Mouse (Mus musculus) CH12.LX (cell line): Measurements from ENCODE around the gene Rpgrip1. TPM values are rescaled to one million over a fixed set of nuclear protein-coding genes. Genes with fewer than 3 reads are reported as not detected.

ENCODE experiments used
- DNase-seq: peaks from one replicate; pipeline ENCODE4 v3.0.0-alpha.2; 2013; ENCODE audit errors: extremely low read depth
- H3K27ac ChIP-seq: 2 replicates; pipeline ENCODE4 v1.5.1; 2012; ENCODE audit warnings: low read depth, mild to moderate bottlenecking, control low read depth, moderate library complexity; ENCODE audit not compliant: insufficient read depth
- H3K27me3 ChIP-seq: replicated peaks from 2 replicates; pipeline ENCODE3; 2012; ENCODE audit warnings: inconsistent platforms
- H3K36me3 ChIP-seq, 2 experiments: replicated peaks in 1 of 2; 2 replicates each; pipeline versions ENCODE3 to v1.6.1; 2012; ENCODE audit warnings: inconsistent platforms in 1 of 2, low read length in 1 of 2, mild to moderate bottlenecking in 1 of 2, mixed read lengths in 1 of 2, moderate library complexity in 1 of 2; ENCODE audit not compliant: control insufficient read depth in 1 of 2, insufficient read depth in 1 of 2
- H3K4me1 ChIP-seq, 2 experiments: 2 replicates each; pipeline ENCODE4 v1.6.1; 2012; ENCODE audit warnings: inconsistent platforms in 1 of 2, moderate library complexity in 1 of 2; ENCODE audit not compliant: insufficient read depth in 2 of 2, control insufficient read depth in 1 of 2
- H3K4me2 ChIP-seq: 2 replicates; pipeline ENCODE4 v1.6.1; 2012; ENCODE audit warnings: low read depth, mild to moderate bottlenecking, control low read depth; ENCODE audit not compliant: poor library complexity, insufficient read depth, severe bottlenecking
- H3K4me3 ChIP-seq, 3 experiments: fragments of 150-350 bp in 1 of 3; sonication (generic) in 1 of 3; replicated peaks in 1 of 3; 2 replicates each; pipeline versions ENCODE3 to v1.5.1; 2011 to 2012; ENCODE audit warnings: low read depth in 2 of 3, low read length in 2 of 3, mild to moderate bottlenecking in 2 of 3, moderate library complexity in 2 of 3, control low read depth in 1 of 3, improper control_type of control experiment in 1 of 3, inconsistent platforms in 1 of 3, mixed read lengths in 1 of 3; ENCODE audit not compliant: poor library complexity in 1 of 3
- H3K79me2 ChIP-seq: replicated peaks from 2 replicates; pipeline ENCODE4 v1.6.1; 2012; ENCODE audit warnings: mild to moderate bottlenecking, moderate library complexity; ENCODE audit not compliant: control insufficient read depth, poor library complexity, insufficient read depth, severe bottlenecking; ENCODE audit errors: extremely low read depth
- H3K9ac ChIP-seq: 2 replicates; pipeline ENCODE4 v1.6.1; 2012; ENCODE audit warnings: low read depth, mild to moderate bottlenecking, control low read depth, moderate library complexity; ENCODE audit not compliant: insufficient read depth
- H3K9me3 ChIP-seq: replicated peaks from 2 replicates; pipeline ENCODE3; 2012; ENCODE audit warnings: low read length, inconsistent platforms, mixed read lengths
- BHLHE40 ChIP-seq: IDR thresholded peaks from 2 replicates; pipeline ENCODE4 v1.6.1; 2011; ENCODE audit warnings: mild to moderate bottlenecking, low read depth, low read length, improper control_type of control experiment
- CHD1 ChIP-seq: IDR thresholded peaks from 2 replicates; pipeline ENCODE4 v1.6.1; 2012; ENCODE audit warnings: low read depth, low read length, improper control_type of control experiment, inconsistent platforms
- CHD2 ChIP-seq: IDR thresholded peaks from 2 replicates; pipeline ENCODE4 v1.6.1; 2011; ENCODE audit warnings: low read length, improper control_type of control experiment
- CTCF ChIP-seq, 2 experiments: IDR thresholded peaks in 1 of 2; conservative IDR thresholded peaks in 1 of 2; 2 replicates each; pipeline ENCODE4 v1.5.1; 2011 to 2012; ENCODE audit warnings: low read depth in 2 of 2, low read length in 2 of 2, improper control_type of control experiment in 1 of 2, inconsistent platforms in 1 of 2, mild to moderate bottlenecking in 1 of 2, moderate library complexity in 1 of 2
- E2F4 ChIP-seq: IDR thresholded peaks from 2 replicates; pipeline ENCODE4 v1.6.1; 2011; ENCODE audit warnings: low read depth, low read length, improper control_type of control experiment; ENCODE audit not compliant: insufficient replicate concordance
- ELF1 ChIP-seq: IDR thresholded peaks from 2 replicates; pipeline ENCODE4 v1.6.1; 2014; ENCODE audit warnings: low read depth, mild to moderate bottlenecking, inconsistent platforms, low read length, improper control_type of control experiment
- EP300 ChIP-seq: IDR thresholded peaks from 2 replicates; pipeline ENCODE4 v1.6.1; 2011; ENCODE audit warnings: low read length, improper control_type of control experiment
- ETS1 ChIP-seq: conservative IDR thresholded peaks from 2 replicates; pipeline ENCODE4 v1.6.1; 2012; ENCODE audit warnings: low read depth, mild to moderate bottlenecking, inconsistent platforms, low read length, improper control_type of control experiment, moderate library complexity
- GABPA ChIP-seq: IDR thresholded peaks from 2 replicates; pipeline ENCODE4 v1.6.1; 2012; ENCODE audit warnings: low read depth, low read length, improper control_type of control experiment, inconsistent platforms; ENCODE audit not compliant: insufficient replicate concordance
- HCFC1 ChIP-seq: IDR thresholded peaks from 2 replicates; pipeline ENCODE4 v1.6.1; 2012; ENCODE audit warnings: low read depth, mild to moderate bottlenecking, inconsistent platforms, low read length, improper control_type of control experiment
- IRF4 ChIP-seq: IDR thresholded peaks from 2 replicates; pipeline ENCODE4 v1.6.1; 2014; ENCODE audit warnings: low read depth, mild to moderate bottlenecking, inconsistent platforms, low read length, improper control_type of control experiment
- JUN ChIP-seq: IDR thresholded peaks from 2 replicates; pipeline ENCODE4 v1.6.1; 2011; ENCODE audit warnings: low read depth, mild to moderate bottlenecking, low read length, improper control_type of control experiment, moderate library complexity; ENCODE audit not compliant: insufficient read depth
- JUND ChIP-seq: conservative IDR thresholded peaks from 2 replicates; pipeline ENCODE4 v1.6.1; 2011; ENCODE audit warnings: low read depth, low read length, improper control_type of control experiment
- KAT2A ChIP-seq: IDR thresholded peaks from 2 replicates; pipeline ENCODE4 v1.6.1; 2012; ENCODE audit warnings: low read length, improper control_type of control experiment, inconsistent platforms; ENCODE audit not compliant: insufficient replicate concordance
- MAFK ChIP-seq: IDR thresholded peaks from 2 replicates; pipeline ENCODE4 v1.6.1; 2011; ENCODE audit warnings: low read length, improper control_type of control experiment; ENCODE audit not compliant: insufficient replicate concordance
- MAX ChIP-seq: IDR thresholded peaks from 2 replicates; pipeline ENCODE4 v1.6.1; 2011; ENCODE audit warnings: low read length, improper control_type of control experiment
- MAZ ChIP-seq: IDR thresholded peaks from 2 replicates; pipeline ENCODE4 v1.6.1; 2012; ENCODE audit warnings: low read depth, mild to moderate bottlenecking, inconsistent platforms, low read length, improper control_type of control experiment, moderate library complexity
- MEF2A ChIP-seq: IDR thresholded peaks from 2 replicates; pipeline ENCODE4 v1.6.1; 2014; ENCODE audit warnings: low read depth, mild to moderate bottlenecking, inconsistent platforms, low read length, improper control_type of control experiment, borderline replicate concordance
- MXI1 ChIP-seq: IDR thresholded peaks from 2 replicates; pipeline ENCODE4 v1.6.1; 2011; ENCODE audit warnings: mild to moderate bottlenecking, low read depth, low read length, improper control_type of control experiment
- MYC ChIP-seq: IDR thresholded peaks from 2 replicates; pipeline ENCODE4 v1.6.1; 2011; ENCODE audit warnings: low read depth, mild to moderate bottlenecking, improper control_type of control experiment, low read length
- NELFE ChIP-seq: IDR thresholded peaks from 2 replicates; pipeline ENCODE4 v1.6.1; 2011; ENCODE audit warnings: low read depth, low read length, improper control_type of control experiment
- NRF1 ChIP-seq: IDR thresholded peaks from 2 replicates; pipeline ENCODE4 v1.6.1; 2014; ENCODE audit warnings: low read depth, mild to moderate bottlenecking, inconsistent platforms, low read length, improper control_type of control experiment, moderate library complexity
- PAX5 ChIP-seq: IDR thresholded peaks from 2 replicates; pipeline ENCODE4 v1.6.1; 2012; ENCODE audit warnings: low read length, inconsistent platforms, mixed read lengths
- POLR2A ChIP-seq: IDR thresholded peaks from 2 replicates; pipeline ENCODE4 v1.6.1; 2011; ENCODE audit warnings: low read depth, mild to moderate bottlenecking, improper control_type of control experiment, low read length
- POLR2AphosphoS2 ChIP-seq: IDR thresholded peaks from 2 replicates; pipeline ENCODE4 v1.6.1; 2011; ENCODE audit warnings: low read depth, low read length, improper control_type of control experiment
- RAD21 ChIP-seq: IDR thresholded peaks from 2 replicates; pipeline ENCODE4 v1.6.1; 2011; ENCODE audit warnings: low read depth, mild to moderate bottlenecking, low read length, improper control_type of control experiment, moderate library complexity
- RCOR1 ChIP-seq: conservative IDR thresholded peaks from 2 replicates; pipeline ENCODE4 v1.6.1; 2012; ENCODE audit warnings: low read depth, mild to moderate bottlenecking, inconsistent platforms, low read length, improper control_type of control experiment
- SIN3A ChIP-seq: IDR thresholded peaks from 2 replicates; pipeline ENCODE4 v1.6.1; 2012; ENCODE audit warnings: low read length, improper control_type of control experiment, inconsistent platforms
- SMC3 ChIP-seq: IDR thresholded peaks from 2 replicates; pipeline ENCODE4 v1.6.1; 2011; ENCODE audit warnings: low read depth, low read length, improper control_type of control experiment
- TBP ChIP-seq: conservative IDR thresholded peaks from 2 replicates; pipeline ENCODE4 v1.6.1; 2011; ENCODE audit warnings: low read depth, low read length, improper control_type of control experiment
- TCF12 ChIP-seq: IDR thresholded peaks from 2 replicates; pipeline ENCODE4 v1.6.1; 2014; ENCODE audit warnings: low read depth, mild to moderate bottlenecking, inconsistent platforms, low read length, improper control_type of control experiment
- UBTF ChIP-seq: IDR thresholded peaks from 2 replicates; pipeline ENCODE4 v1.6.1; 2012; ENCODE audit warnings: low read depth, mild to moderate bottlenecking, inconsistent platforms, low read length, improper control_type of control experiment, moderate library complexity
- USF1 ChIP-seq: IDR thresholded peaks from 2 replicates; pipeline ENCODE4 v1.6.1; 2014; ENCODE audit warnings: low read depth, mild to moderate bottlenecking, inconsistent platforms, low read length, improper control_type of control experiment
- USF2 ChIP-seq: conservative IDR thresholded peaks from 2 replicates; pipeline ENCODE4 v1.6.1; 2011; ENCODE audit warnings: low read depth, low read length, improper control_type of control experiment
- ZC3H11A ChIP-seq: IDR thresholded peaks from 2 replicates; pipeline ENCODE4 v1.6.1; 2012; ENCODE audit warnings: low read depth, mild to moderate bottlenecking, inconsistent platforms, low read length, improper control_type of control experiment
- ZKSCAN1 ChIP-seq: IDR thresholded peaks from 2 replicates; pipeline ENCODE4 v1.6.1; 2012; ENCODE audit warnings: low read depth, inconsistent platforms, low read length, improper control_type of control experiment, borderline replicate concordance
- ZMIZ1 ChIP-seq: IDR thresholded peaks from 2 replicates; pipeline ENCODE4 v1.6.1; 2012; ENCODE audit warnings: low read depth, mild to moderate bottlenecking, inconsistent platforms, low read length, improper control_type of control experiment
- ZNF384 ChIP-seq: IDR thresholded peaks from 2 replicates; pipeline ENCODE4 v1.6.1; 2012; ENCODE audit warnings: low read depth, low read length, improper control_type of control experiment, inconsistent platforms
- dilution Hi-C: fragments of 300-500 bp; cut with MboI; formaldehyde crosslinking; loops from 2 replicates; pipeline ENCODE4 v1.14.3; 2020; ENCODE audit warnings: low sequenced_read_pairs; ENCODE audit not compliant: extremely low pct_unique_long_range_greater_than_20kb, extremely low pct_ligation_motif_present
- in situ Hi-C: fragments of 300-500 bp; cut with MboI; formaldehyde crosslinking; loops from 3 replicates; pipeline ENCODE4 v1.14.3; 2019; ENCODE audit warnings: low sequenced_read_pairs, low pct_ligation_motif_present, low pct_unique_long_range_greater_than_20kb, mixed read lengths
- polyA plus RNA-seq: library from polyadenylated mRNA; unstranded; fragments of >175 nt; gene quantifications from 2 replicates; pipeline ENCODE4 v1.2.1, GENCODE M21; 2012; ENCODE audit warnings: low read depth; ENCODE audit not compliant: insufficient read length
- total RNA-seq, 2 experiments: library from RNA; depleted of rRNA; stranded (reverse); fragments of 300-350 nt in 1 of 2; fragments of >200 nt in 1 of 2; gene quantifications; 2 replicates each; pipeline ENCODE4 v1.2.3; 2012 to 2014

Gene Rpgrip1
- total and polyA plus RNA-seq, 3 experiments = 7.3 to 41.8 (median 15.0) TPM

GRCm38 (mm10) chr14:52197156-52197878 is 86.8 kb downstream of the Rpgrip1 start, which contains the start of gene Supt16:
Gene Supt16, minus strand, starts transcription at chr14:52197416.
- peaks cover 20 to 56% of the 10 kb centered on the region in 2 experiments for H3K36me3 ChIP-seq
- dilution Hi-C loops = no loop called here

DNA sequence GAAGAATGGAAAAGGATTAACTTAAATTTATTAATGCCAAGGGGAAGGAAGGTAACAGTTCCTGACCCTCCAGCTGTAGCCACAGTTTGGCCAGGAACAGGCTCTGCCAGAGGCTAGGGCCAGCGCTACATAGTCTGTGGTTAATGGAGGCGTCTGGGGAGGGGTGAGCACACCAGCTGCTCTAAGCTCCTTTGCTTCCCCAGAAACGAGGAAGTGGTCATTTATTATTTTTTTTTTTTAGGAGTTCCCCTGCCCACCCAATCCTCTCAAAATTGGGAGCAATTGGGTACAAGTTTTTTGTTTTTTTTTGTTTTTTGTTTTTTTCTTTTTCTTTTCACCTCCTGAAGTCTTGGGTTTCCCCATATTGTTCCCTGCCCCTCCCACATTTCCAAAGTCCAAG is 87.6 kb downstream of the Rpgrip1 start:
- Histone ChIP-seq H3K27ac (peak overlapping the region; percentile 13), H3K9ac (peak overlapping the region; percentile 92; the same call in 1 of the 2 replicates), H3K36me3 (peaks cover 25 to 56% of the 10 kb centered on the region in 2 experiments), H3K4me1 (peaks cover 5 to 31% of the 10 kb centered on the region in 2 experiments; a peak in 3 of 4 replicates), H3K4me3 (peak overlapping the region; percentile 32 to 94 (median 59)), H3K9me3 (no peaks in the 10 kb centered on the region), H3K27me3 (no peaks in the 10 kb centered on the region), H3K79me2 (peaks cover 36% of the 10 kb centered on the region), H3K4me2 (peak overlapping the region; percentile 71; the same call in 1 of the 2 replicates)
- dilution Hi-C loops (no loop called here), in situ Hi-C loops (loop anchor here (10.0 kb wide), 1 partner anchor 137 kb away; no protein-coding TSS in a partner anchor)
- DNase-seq = peak; percentile 57
- TF ChIP-seq USF1 = no peak
- TF ChIP-seq ZNF384 = peak; percentile 86
- TF ChIP-seq NELFE = no peak
- TF ChIP-seq ZKSCAN1 = no peak
- no peak for TF ChIP-seq USF2
- TF ChIP-seq ZMIZ1 = no peak
- TF ChIP-seq NRF1 = no peak
- peak; percentile 52; the same call in 1 of the 2 replicates for TF ChIP-seq EP300
- TF ChIP-seq CHD1 = no peak
- no peak for TF ChIP-seq TBP
- TF ChIP-seq TCF12 = no peak
- TF ChIP-seq KAT2A = no peak
- 0 out of 2 replicates have a peak, but pooled peaks have one; percentile 29 for TF ChIP-seq ETS1
- peak; percentile 41; the same call in 1 of the 2 replicates for TF ChIP-seq ELF1

More at GRCm38 (mm10) chr14:52197156-52197878, 86.8 kb downstream of the Rpgrip1 start, which contains the start of gene Supt16:
- no peak for TF ChIP-seq PAX5
- peak; percentile 27; the same call in 1 of the 2 replicates for TF ChIP-seq GABPA
- peak; percentile 60; the same call in 1 of the 2 replicates for TF ChIP-seq MEF2A
- peak; percentile 55 for TF ChIP-seq TCF12
- no peak for TF ChIP-seq ZKSCAN1
- peak; percentile 89 for TF ChIP-seq POLR2AphosphoS2
- TF ChIP-seq E2F4 = peak; percentile 71; the same call in 1 of the 2 replicates
- TF ChIP-seq MAX = peak; percentile 93
- peak; percentile 97 for TF ChIP-seq BHLHE40
- TF ChIP-seq MAFK = no peak
- no peak for TF ChIP-seq ZNF384
- TF ChIP-seq CHD2 = peak; percentile 97
- no peak for TF ChIP-seq SMC3
- TF ChIP-seq UBTF = peak; percentile 91
- TF ChIP-seq MYC = peak; percentile 61; the same call in 1 of the 2 replicates
- peak; percentile 82 for TF ChIP-seq POLR2A
- TF ChIP-seq ELF1 = peak; percentile 95
- TF ChIP-seq JUN = no peak
- TF ChIP-seq NRF1 = no peak
- TF ChIP-seq MAZ = 0 out of 2 replicates have a peak, but pooled peaks have one; percentile 33
- TF ChIP-seq ETS1 = 0 out of 2 replicates have a peak, but pooled peaks have one; percentile 20
- no peak for TF ChIP-seq EP300
- TF ChIP-seq ZMIZ1 = no peak; the same call in 1 of the 2 replicates
- no peak for TF ChIP-seq ZC3H11A
- peak; percentile 87 for TF ChIP-seq RCOR1
- TF ChIP-seq CHD1 = no peak
- TF ChIP-seq IRF4 = peak; percentile 48
- peak; percentile 69; the same call in 1 of the 2 replicates for TF ChIP-seq TBP
- TF ChIP-seq KAT2A = peak; percentile 91; the same call in 1 of the 2 replicates
- no peak for TF ChIP-seq JUND
- TF ChIP-seq MXI1 = peak; percentile 73; the same call in 1 of the 2 replicates
- peak; percentile 96 for TF ChIP-seq SIN3A
- TF ChIP-seq RAD21 = no peak
- TF ChIP-seq USF2 = peak; percentile 89
- peak; percentile 91 for TF ChIP-seq HCFC1
- TF ChIP-seq USF1 = peak; percentile 95
- peak; percentile 83 for TF ChIP-seq NELFE
- no peak for TF ChIP-seq CTCF (conservative IDR thresholded peaks at IDR 0.05 in 1 of 2, IDR thresholded peaks at IDR 0.05 in 1 of 2; ENCODE audit: low read depth in 2 of 2, low read length in 2 of 2)
- in situ Hi-C loops = loop anchor here (10.0 kb wide), 1 partner anchor 137 kb away; no protein-coding TSS in a partner anchor
- peak within 1 kb of the TSS; percentile 88 for H3K27ac ChIP-seq
- H3K79me2 ChIP-seq = peaks cover 45% of the 10 kb centered on the region
- peak within 1 kb of the TSS; percentile 92 for H3K9ac ChIP-seq
- no peaks in the 10 kb centered on the region for H3K27me3 ChIP-seq
- peak within 1 kb of the TSS; percentile 99 for H3K4me2 ChIP-seq
- no peaks in the 10 kb centered on the region for H3K9me3 ChIP-seq
- peak within 1 kb of the TSS; percentile 59 to 94 (median 73) for H3K4me3 ChIP-seq
- H3K4me1 ChIP-seq = peaks cover 5 to 36% of the 10 kb centered on the region in 2 experiments; a peak in 3 of 4 replicates
- DNase-seq = peak; percentile 86
